Mouse (Mus musculus): ENCODE measurements around the gene Oat. TPM values are rescaled to one million over a fixed set of nuclear protein-coding genes. Genes with fewer than 3 reads are reported as not detected.
A peak's percentile ranks its signal among the peaks of the same experiment; 100 is the strongest.

Gene Oat
- polyA plus RNA-seq, 1 experiment from 2014 or later = 154 TPM

- Histone ChIP-seq H3K4me1 (ENCODE audit: control insufficient read depth, insufficient read depth, low read length) (peaks cover 15% of the 10 kb centered on the region), H3K9ac (ENCODE audit: low read depth, low read length) (peak overlapping the region; percentile 38; the same call in 1 of the 2 replicates), H3K27me3 (ENCODE audit: control insufficient read depth, insufficient read depth, low read length) (peaks cover 62% of the 10 kb centered on the region), H3K4me2 (replicated peaks; ENCODE audit: low read depth, low read length) (peak overlapping the region; percentile 83), H3K27ac (ENCODE audit: low read depth, low read length) (no peak overlapping the region), H3K36me3 (ENCODE audit: control insufficient read depth, insufficient read depth, low read length) (no peaks in the 10 kb centered on the region), H3K9me3 (ENCODE audit: control insufficient read depth, low read length) (no peaks in the 10 kb centered on the region), H3K4me3 (ENCODE audit: low read length) (peak overlapping the region; percentile 45)
- WGBS = 6% methylated on average over 26 of the region's 26 CpGs
- ATAC-seq (ENCODE audit: low FRiP score, low TSS enrichment) = peak; percentile 33; the same call in 1 of the 2 replicates
These were observed 20.5 kb upstream of the Oat start for GRCm38 (mm10) chr7:132596557-132597250.

GRCm38 (mm10) chr7:132595787-132596186 is 19.6 kb upstream of the Oat start:
- no peaks in the 10 kb centered on the region for H3K9me3 ChIP-seq (ENCODE audit: control insufficient read depth, low read length)
- H3K27me3 ChIP-seq (ENCODE audit: control insufficient read depth, insufficient read depth, low read length) = peaks cover 53% of the 10 kb centered on the region
- no peak overlapping the region for H3K4me2 ChIP-seq (replicated peaks; ENCODE audit: low read depth, low read length)
- 91% methylated on average over 3 of the region's 3 CpGs for WGBS
- H3K4me1 ChIP-seq (ENCODE audit: control insufficient read depth, insufficient read depth, low read length) = peaks cover 15% of the 10 kb centered on the region
- H3K4me3 ChIP-seq (ENCODE audit: low read length) = no peak overlapping the region
- H3K27ac ChIP-seq (ENCODE audit: low read depth, low read length) = no peak overlapping the region
- H3K36me3 ChIP-seq (ENCODE audit: control insufficient read depth, insufficient read depth, low read length) = no peaks in the 10 kb centered on the region
- H3K9ac ChIP-seq (ENCODE audit: low read depth, low read length) = no peak overlapping the region
- ATAC-seq (ENCODE audit: low FRiP score, low TSS enrichment) = no peak

GRCm38 (mm10) chr7:132594325-132594724 is 18.1 kb upstream of the Oat start:
- Histone ChIP-seq H3K4me3 (ENCODE audit: low read length) (no peak overlapping the region), H3K27me3 (ENCODE audit: control insufficient read depth, insufficient read depth, low read length) (peaks cover 38% of the 10 kb centered on the region), H3K9ac (ENCODE audit: low read depth, low read length) (no peak overlapping the region), H3K27ac (ENCODE audit: low read depth, low read length) (no peak overlapping the region), H3K4me2 (replicated peaks; ENCODE audit: low read depth, low read length) (no peak overlapping the region), H3K4me1 (ENCODE audit: control insufficient read depth, insufficient read depth, low read length) (peaks cover 7% of the 10 kb centered on the region), H3K36me3 (ENCODE audit: control insufficient read depth, insufficient read depth, low read length) (no peaks in the 10 kb centered on the region), H3K9me3 (ENCODE audit: control insufficient read depth, low read length) (no peaks in the 10 kb centered on the region)
- ATAC-seq (ENCODE audit: low FRiP score, low TSS enrichment) = no peak
- WGBS = 92% methylated on average over 2 of the region's 2 CpGs

DNA sequence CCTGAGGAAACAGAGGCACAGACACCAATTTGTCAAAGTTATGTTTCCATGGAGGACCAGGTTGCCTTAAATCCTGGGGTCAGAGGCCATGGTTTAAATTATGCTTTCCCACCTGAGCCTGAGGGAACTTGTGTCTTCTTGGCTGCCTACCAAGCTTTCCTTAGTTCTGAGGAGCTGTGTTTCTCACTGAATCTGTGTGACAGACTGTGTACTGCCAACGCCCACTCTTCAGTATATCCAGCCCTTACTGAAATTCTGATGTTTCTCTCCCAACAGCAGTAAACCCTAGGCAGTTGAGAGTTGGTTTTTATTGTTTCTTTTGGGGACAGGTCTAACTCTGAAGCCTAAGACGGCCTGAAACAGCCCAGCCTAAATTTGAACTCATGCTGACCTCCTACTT is 17.6 kb upstream of the Oat start:
- Histone ChIP-seq H3K9me3 (ENCODE audit: control insufficient read depth, low read length) (no peaks in the 10 kb centered on the region), H3K27ac (ENCODE audit: low read depth, low read length) (no peak overlapping the region), H3K4me1 (ENCODE audit: control insufficient read depth, insufficient read depth, low read length) (peaks cover 5% of the 10 kb centered on the region; the same call in 1 of the 2 replicates), H3K36me3 (ENCODE audit: control insufficient read depth, insufficient read depth, low read length) (no peaks in the 10 kb centered on the region), H3K9ac (ENCODE audit: low read depth, low read length) (no peak overlapping the region), H3K4me3 (ENCODE audit: low read length) (no peak overlapping the region), H3K4me2 (replicated peaks; ENCODE audit: low read depth, low read length) (no peak overlapping the region), H3K27me3 (ENCODE audit: control insufficient read depth, insufficient read depth, low read length) (peaks cover 32% of the 10 kb centered on the region)
- ATAC-seq (ENCODE audit: low FRiP score, low TSS enrichment) = no peak
- 68% methylated on average over 2 of the region's 2 CpGs for whole genome bisulfite sequencing

- no peak for ATAC-seq (ENCODE audit: low FRiP score, low TSS enrichment)
- no peaks in the 10 kb centered on the region for H3K4me1 ChIP-seq (ENCODE audit: control insufficient read depth, insufficient read depth, low read length)
- no peaks in the 10 kb centered on the region for H3K36me3 ChIP-seq (ENCODE audit: control insufficient read depth, insufficient read depth, low read length)
- H3K4me3 ChIP-seq (ENCODE audit: low read length) = no peak overlapping the region
- no peaks in the 10 kb centered on the region for H3K27me3 ChIP-seq (ENCODE audit: control insufficient read depth, insufficient read depth, low read length)
- no peak overlapping the region for H3K9ac ChIP-seq (ENCODE audit: low read depth, low read length)
- H3K9me3 ChIP-seq (ENCODE audit: control insufficient read depth, low read length) = no peaks in the 10 kb centered on the region
- no peak overlapping the region for H3K4me2 ChIP-seq (replicated peaks; ENCODE audit: low read depth, low read length)
- H3K27ac ChIP-seq (ENCODE audit: low read depth, low read length) = no peak overlapping the region
- WGBS = 62% methylated on average over 5 of the region's 5 CpGs
These were observed 13.4 kb upstream of the Oat start for GRCm38 (mm10) chr7:132589610-132590009.

DNA sequence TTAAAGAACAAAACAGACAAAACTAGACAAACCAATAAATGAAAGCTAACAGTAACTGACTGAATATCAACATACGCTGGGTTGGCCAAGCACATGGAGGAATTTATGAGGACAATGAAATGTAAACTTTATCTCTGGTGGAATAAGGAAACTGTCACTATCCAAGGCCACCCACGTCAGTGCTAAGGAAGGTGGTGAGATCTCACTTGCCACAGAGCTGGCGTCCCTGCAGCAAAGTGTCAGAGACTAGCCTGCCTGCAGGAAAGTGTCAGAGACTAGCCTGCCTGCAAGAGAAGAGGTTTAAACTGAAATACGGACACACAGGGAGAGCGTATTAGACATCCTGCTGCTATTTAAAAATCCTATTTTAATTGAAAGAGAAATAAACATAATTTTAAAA is 11.0 kb upstream of the Oat start:
- Histone ChIP-seq H3K36me3 (ENCODE audit: control insufficient read depth, insufficient read depth, low read length) (no peaks in the 10 kb centered on the region), H3K27ac (ENCODE audit: low read depth, low read length) (no peak overlapping the region), H3K4me1 (ENCODE audit: control insufficient read depth, insufficient read depth, low read length) (no peaks in the 10 kb centered on the region), H3K27me3 (ENCODE audit: control insufficient read depth, insufficient read depth, low read length) (no peaks in the 10 kb centered on the region), H3K4me2 (replicated peaks; ENCODE audit: low read depth, low read length) (no peak overlapping the region), H3K4me3 (ENCODE audit: low read length) (no peak overlapping the region), H3K9ac (ENCODE audit: low read depth, low read length) (no peak overlapping the region), H3K9me3 (ENCODE audit: control insufficient read depth, low read length) (no peaks in the 10 kb centered on the region)
- no peak for ATAC-seq (ENCODE audit: low FRiP score, low TSS enrichment)
- 70% methylated on average over 5 of the region's 5 CpGs for WGBS

DNA sequence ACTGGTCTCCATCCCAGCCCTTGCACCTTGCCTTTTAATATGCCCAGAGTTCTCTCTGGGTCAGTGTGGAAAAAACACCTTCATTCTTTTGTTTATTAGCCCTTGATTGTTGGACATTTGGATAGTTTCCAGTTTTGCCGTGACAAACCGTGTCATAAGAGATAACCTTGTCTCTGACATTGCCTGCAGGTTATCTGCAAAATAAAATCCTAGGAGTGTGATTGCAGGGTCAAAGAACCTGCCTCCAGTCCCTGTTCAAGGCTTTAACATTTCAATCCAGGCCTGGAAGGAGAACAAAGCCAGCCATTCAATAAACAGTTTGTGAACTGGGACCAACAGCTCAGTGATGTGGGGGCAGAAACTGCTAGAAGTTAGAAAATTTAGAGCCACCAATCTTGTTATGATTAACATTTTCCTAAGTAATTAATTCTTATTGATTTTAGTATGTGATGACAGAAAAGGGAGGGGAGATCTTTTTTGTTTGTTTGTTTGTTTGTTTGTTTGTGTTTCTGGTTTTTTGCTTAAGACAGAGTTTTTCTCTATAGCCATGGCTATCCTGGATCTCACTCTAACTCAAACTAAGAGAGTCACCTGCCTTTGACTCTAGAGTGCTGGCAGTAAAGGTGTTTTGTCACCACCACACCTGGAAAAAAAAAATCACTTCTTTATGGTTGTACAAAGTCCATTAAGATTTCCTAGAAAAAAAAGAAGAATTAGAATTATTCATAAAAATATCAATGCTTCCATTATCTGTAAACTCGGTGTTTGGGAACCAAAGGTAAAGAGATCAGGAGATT is 9.7 kb upstream of the Oat start:
- no peaks in the 10 kb centered on the region for H3K9me3 ChIP-seq (ENCODE audit: control insufficient read depth, low read length)
- no peaks in the 10 kb centered on the region for H3K36me3 ChIP-seq (ENCODE audit: control insufficient read depth, insufficient read depth, low read length)
- no peaks in the 10 kb centered on the region for H3K27me3 ChIP-seq (ENCODE audit: control insufficient read depth, insufficient read depth, low read length)
- H3K4me2 ChIP-seq (replicated peaks; ENCODE audit: low read depth, low read length) = no peak overlapping the region
- no peak for ATAC-seq (ENCODE audit: low FRiP score, low TSS enrichment)
- WGBS = 61% methylated on average over 3 of the region's 3 CpGs
- H3K27ac ChIP-seq (ENCODE audit: low read depth, low read length) = no peak overlapping the region
- H3K9ac ChIP-seq (ENCODE audit: low read depth, low read length) = no peak overlapping the region
- H3K4me1 ChIP-seq (ENCODE audit: control insufficient read depth, insufficient read depth, low read length) = no peaks in the 10 kb centered on the region
- no peak overlapping the region for H3K4me3 ChIP-seq (ENCODE audit: low read length)

- no peak for ATAC-seq (ENCODE audit: low FRiP score, low TSS enrichment)
- no peaks in the 10 kb centered on the region for H3K36me3 ChIP-seq (ENCODE audit: control insufficient read depth, insufficient read depth, low read length)
- no peaks in the 10 kb centered on the region for H3K27me3 ChIP-seq (ENCODE audit: control insufficient read depth, insufficient read depth, low read length)
- H3K9ac ChIP-seq (ENCODE audit: low read depth, low read length) = no peak overlapping the region
- WGBS = 97% methylated on average over 2 of the region's 2 CpGs
- H3K4me1 ChIP-seq (ENCODE audit: control insufficient read depth, insufficient read depth, low read length) = peaks cover 3% of the 10 kb centered on the region; the same call in 1 of the 2 replicates
- no peaks in the 10 kb centered on the region for H3K9me3 ChIP-seq (ENCODE audit: control insufficient read depth, low read length)
- H3K4me3 ChIP-seq (ENCODE audit: low read length) = no peak overlapping the region
- no peak overlapping the region for H3K27ac ChIP-seq (ENCODE audit: low read depth, low read length)
- no peak overlapping the region for H3K4me2 ChIP-seq (replicated peaks; ENCODE audit: low read depth, low read length)
These were observed 5.2 kb upstream of the Oat start for GRCm38 (mm10) chr7:132581441-132581840.

DNA sequence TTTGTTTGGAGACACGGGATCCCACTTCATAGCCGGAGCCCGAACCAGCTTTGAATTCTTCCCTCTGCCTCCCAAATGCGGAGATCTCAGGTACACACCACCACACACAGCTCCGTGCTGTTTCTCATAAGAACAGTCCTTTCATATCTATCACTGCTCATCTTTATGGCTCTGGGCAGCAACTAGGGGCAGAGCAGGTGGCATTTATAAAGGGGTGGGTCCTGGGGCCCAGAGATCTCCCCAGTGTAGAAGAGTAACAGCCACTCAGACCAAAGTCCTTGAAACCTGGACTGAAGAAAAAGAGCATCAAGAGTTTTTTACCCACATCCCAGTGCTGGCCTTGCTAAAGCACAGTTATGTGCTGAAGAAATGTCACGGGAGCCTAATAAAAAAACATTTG is 4.3 kb upstream of the Oat start:
- Histone ChIP-seq H3K4me2 (replicated peaks; ENCODE audit: low read depth, low read length) (no peak overlapping the region), H3K4me3 (ENCODE audit: low read length) (no peak overlapping the region), H3K9me3 (ENCODE audit: control insufficient read depth, low read length) (no peaks in the 10 kb centered on the region), H3K9ac (ENCODE audit: low read depth, low read length) (no peak overlapping the region), H3K27ac (ENCODE audit: low read depth, low read length) (no peak overlapping the region), H3K27me3 (ENCODE audit: control insufficient read depth, insufficient read depth, low read length) (no peaks in the 10 kb centered on the region), H3K4me1 (ENCODE audit: control insufficient read depth, insufficient read depth, low read length) (peaks cover 3% of the 10 kb centered on the region; the same call in 1 of the 2 replicates), H3K36me3 (ENCODE audit: control insufficient read depth, insufficient read depth, low read length) (no peaks in the 10 kb centered on the region)
- WGBS = 76% methylated on average over 6 of the region's 6 CpGs
- ATAC-seq (ENCODE audit: low FRiP score, low TSS enrichment) = no peak

Measured in kidney, embryonic 14.5 days (tissue).